Mouse (Mus musculus): ENCODE data around the gene Becn1.

- TF ChIP-seq CTCF (IDR thresholded peaks at IDR 0.05; ENCODE audit: control insufficient read depth, insufficient read depth, low read length), result peak; percentile 86
- peak; percentile 77; the same call in 1 of the 2 replicates for TF ChIP-seq POLR2A (IDR thresholded peaks at IDR 0.05; ENCODE audit: borderline replicate concordance, control insufficient read depth, low read depth, low read length)
These were observed at the start of gene Becn1 for GRCm38 (mm10) chr11:101302004-101302798.
